ENCODE assay signal across 8 mouse cellular contexts in the genomic region with DNA sequence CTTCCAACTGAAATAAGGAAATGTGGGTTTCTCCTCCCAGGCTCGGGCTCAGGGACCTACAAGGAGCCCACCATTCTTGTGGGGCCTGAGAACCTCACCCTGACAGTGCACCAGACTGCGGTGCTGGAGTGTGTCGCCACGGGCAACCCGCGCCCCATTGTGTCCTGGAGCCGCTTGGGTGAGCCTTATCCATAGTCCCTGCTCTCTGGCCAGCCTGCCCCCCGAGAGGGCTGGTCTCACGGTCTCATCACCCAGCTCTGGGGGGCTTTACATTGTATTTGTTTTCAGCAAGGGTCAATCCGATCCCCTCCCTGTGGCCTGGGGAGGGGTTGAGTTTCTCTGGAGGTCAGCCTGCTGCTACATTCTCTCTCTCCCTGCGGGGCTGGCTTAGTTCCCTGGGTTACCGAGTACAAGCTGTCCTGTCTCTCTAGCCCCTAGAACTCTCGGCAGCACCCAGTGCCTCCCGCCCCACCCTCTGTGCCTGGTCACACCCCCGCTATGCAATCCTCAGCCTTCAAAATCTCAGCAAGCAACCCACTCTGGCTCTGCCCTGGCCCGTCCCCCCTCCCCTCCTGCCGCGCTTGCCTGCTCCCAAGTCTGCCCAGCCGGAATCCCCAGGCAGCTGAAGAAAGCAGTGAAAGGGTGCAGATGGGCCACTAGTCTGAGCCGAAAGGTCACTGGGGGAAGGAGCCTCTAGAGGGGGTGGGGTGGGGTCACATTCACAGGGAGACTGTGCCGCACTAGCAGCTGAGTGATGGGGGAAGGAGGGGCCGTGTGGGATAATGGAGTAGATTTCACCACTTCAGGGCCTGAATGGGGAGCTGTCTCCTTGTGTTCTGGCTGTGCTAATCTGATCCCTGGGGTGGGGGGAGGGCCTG. TPM values are rescaled to one million over a fixed set of nuclear protein-coding genes. Genes with fewer than 3 reads are reported as not detected.
DNase-seq lines count a peak whose midpoint lies in the region; ATAC-seq and TF ChIP-seq lines count a peak whose summit lies in the region.

No protein-coding gene starts in this region.

- WGBS in heart, postnatal 0 days: 16% methylated on average over 22 of the region's 22 CpGs

- H3K36me3 ChIP-seq in heart, postnatal 0 days (replicated peaks; ENCODE audit: control insufficient read depth, insufficient read depth, low read length): no peaks in the 10 kb centered on the region

- no peak for DNase-seq in layer of hippocampus, adult 2 months (ENCODE audit: low spot score in 2 of 2)
- no peak for DNase-seq in layer of hippocampus, postnatal 25 days (ENCODE audit: extremely low spot score in 1 of 2, low spot score in 1 of 2)
- peak; percentile 92 for DNase-seq in embryo, embryonic 9.5 days (ENCODE audit: extremely low spot score)
- no peak for DNase-seq in heart, postnatal 0 days (ENCODE audit: low spot score)
- peak; percentile 47 for DNase-seq in lung, postnatal 14 days
- DNase-seq in testis, postnatal 14 days (ENCODE audit: low spot score): peak; percentile 72
- DNase-seq in cerebellum, adult 8-10 months: no peak
- no peak for DNase-seq in thymus, postnatal 4 days

- no peak for TF ChIP-seq EP300 in heart, postnatal 0 days (IDR thresholded peaks at IDR 0.05; ENCODE audit: low read depth)

- peak overlapping the region; percentile 44 for H3K4me2 ChIP-seq in heart, postnatal 0 days (ENCODE audit: low read depth, low read length)

- peak; percentile 52; the same call in 1 of the 2 replicates for ATAC-seq in heart, postnatal 0 days (ENCODE audit: insufficient read depth, low read depth)

- H3K4me3 ChIP-seq in layer of hippocampus, adult 2 months: no peak overlapping the region; the same call in 1 of the 2 replicates
- peak overlapping the region; percentile 10 for H3K4me3 ChIP-seq in heart, postnatal 0 days (ENCODE audit: low read depth, low read length)

- no peak for TF ChIP-seq CTCF in layer of hippocampus, adult 2 months (conservative IDR thresholded peaks at IDR 0.05)
- no peak for TF ChIP-seq CTCF in heart, postnatal 0 days (IDR thresholded peaks at IDR 0.05; ENCODE audit: low read depth)

- H3K27ac ChIP-seq in layer of hippocampus, adult 2 months: peak overlapping the region; percentile 62; the same call in 1 of the 2 replicates
- no peak overlapping the region for H3K27ac ChIP-seq in heart, postnatal 0 days (ENCODE audit: low read depth)

- H3K9ac ChIP-seq in heart, postnatal 0 days (replicated peaks; ENCODE audit: low read depth, low read length): no peak overlapping the region

- H3K4me1 ChIP-seq in heart, postnatal 0 days (ENCODE audit: control insufficient read depth, insufficient read depth): no peaks in the 10 kb centered on the region

- no peaks in the 10 kb centered on the region for H3K9me3 ChIP-seq in heart, postnatal 0 days (replicated peaks; ENCODE audit: control insufficient read depth, low read length)

- H3K27me3 ChIP-seq in heart, postnatal 0 days (ENCODE audit: control insufficient read depth, insufficient read depth, low read length): peaks cover 20% of the 10 kb centered on the region; the same call in 1 of the 2 replicates

RNA-seq across cellular contexts. Expression of a gene that starts 16.6 kb away (rescaled TPM):
- total RNA-seq in layer of hippocampus, adult 2 months (2021): 1 to 10 TPM; 5.0 to 5.1 TPM
- 1 to 10 TPM; 3.7 to 4.6 TPM for total RNA-seq in layer of hippocampus, postnatal 25 days (2021)
- 1.8 and 7.7 TPM in 2 replicates for total RNA-seq in heart, postnatal 0 days (2014; rRNA removed; ENCODE audit: low replicate concordance)
- 5.7 and 5.8 TPM in 2 replicates for polyA plus RNA-seq in heart, postnatal 0 days (2015; fragmentation: Nextera tagmentation; extraction: Ambion mirVana)

RNA-seq across cellular contexts. Expression of a gene that starts 37.6 kb away (rescaled TPM):
- 1 to 10 TPM; 3.5 to 4.9 TPM for total RNA-seq in layer of hippocampus, adult 2 months (2021)
- 1 to 10 TPM; 3.8 to 4.7 TPM for total RNA-seq in layer of hippocampus, postnatal 25 days (2021)
- not detected in 2 replicates for total RNA-seq in heart, postnatal 0 days (2014; rRNA removed; ENCODE audit: low replicate concordance)
- 0.11 and 0.15 TPM in 2 replicates for polyA plus RNA-seq in heart, postnatal 0 days (2015; fragmentation: Nextera tagmentation; extraction: Ambion mirVana)

Comparison
In these comparisons a context has a peak if more than half of its experiments do, and no peak if none do; other contexts are left out.
1. DNase-seq: peak in embryo, embryonic 9.5 days (single experiment), lung, postnatal 14 days (single experiment) and testis, postnatal 14 days (single experiment); none in layer of hippocampus, adult 2 months (0 of 2), layer of hippocampus, postnatal 25 days (0 of 2), heart, postnatal 0 days (single experiment), cerebellum, adult 8-10 months (single experiment) and thymus, postnatal 4 days (single experiment).